Mouse (Mus musculus) CD4-positive naive resting alpha-beta T cell, adult 76 days (primary cell): ENCODE data around the gene F13a1. TPM values are rescaled to one million over a fixed set of nuclear protein-coding genes. Genes with fewer than 3 reads are reported as not detected.

Source experiments
- total RNA-seq: library from RNA; stranded (reverse); gene quantifications from one replicate; pipeline ENCODE4 v1.2.4, GENCODE M21; 2023

F13a1 gene
- total RNA-seq = 1.5 TPM

DNA sequence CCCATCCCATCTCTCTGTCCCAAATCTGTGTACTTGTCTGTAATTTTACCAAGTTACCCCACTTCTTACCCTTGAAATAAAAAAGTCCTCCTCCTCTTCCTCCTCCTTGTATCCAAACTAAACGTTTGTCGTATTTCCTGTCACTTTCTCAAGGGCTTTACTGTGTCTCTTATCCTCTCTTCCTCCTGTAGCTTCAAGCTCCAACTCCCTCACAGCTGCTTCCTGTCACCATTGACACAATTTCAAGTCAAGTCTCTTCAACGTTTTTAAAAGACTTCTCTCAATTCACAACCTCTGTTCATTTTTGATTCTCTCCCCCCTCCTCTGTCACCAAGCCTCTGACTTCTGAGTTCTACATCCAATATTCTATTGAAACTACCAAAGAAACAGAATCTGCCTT is at the start of gene F13a1:
F13a1 (minus strand) TSS at position 119 of the 400 bp plus-strand sequence.

